Mouse (Mus musculus) NIH3T3 (cell line): ENCODE data around the gene Vmn2r11.
"Not testable (repeated sequence)": the region's sequence is repeated elsewhere in the genome, so short reads cannot be mapped to it uniquely, and the experiment has no call there.

Experiments
- DNase-seq: peaks from one replicate; pipeline ENCODE4 v3.0.0-alpha.2; 2012; ENCODE audit warnings: low read depth

The Vmn2r11 gene

GRCm38 (mm10) chr5:109059469-109059868 is at the start of gene Vmn2r11:
TSS of gene Vmn2r11 (minus strand) at chr5:109059569.
- not testable (repeated sequence) for DNase-seq

- DNase-seq: not testable (repeated sequence)
Measured at GRCm38 (mm10) chr5:109097850-109098249, 38.5 kb upstream of the Vmn2r11 start, which contains the start of gene Vmn2r12. TSS of gene Vmn2r12 (minus strand) at chr5:109097950.

GRCm38 (mm10) chr5:109096482-109096881 is 37.1 kb upstream of the Vmn2r11 start:
- not testable (repeated sequence) for DNase-seq

- peak; percentile 57 for DNase-seq
Measured at GRCm38 (mm10) chr5:109072016-109072415, 12.6 kb upstream of the Vmn2r11 start.

GRCm38 (mm10) chr5:109055286-109055685 is 4.1 kb downstream of the Vmn2r11 start:
- peak; percentile 66 for DNase-seq

- peak; percentile 84 for DNase-seq
Measured at GRCm38 (mm10) chr5:109032591-109032990, 26.8 kb downstream of the Vmn2r11 start.

- not testable (repeated sequence) for DNase-seq
Measured at GRCm38 (mm10) chr5:109006427-109006826, 52.9 kb downstream of the Vmn2r11 start, which contains the start of gene Vmn2r10. TSS of gene Vmn2r10 (minus strand) at chr5:109006527.
